Mouse (Mus musculus) G1E (cell line): Measurements from ENCODE around the gene Lgmn.

ENCODE experiments used
- CTCF ChIP-seq: IDR thresholded peaks from 2 replicates; pipeline ENCODE4 v1.5.1; 2012; ENCODE audit warnings: low read depth, low read length, inconsistent platforms, mixed read lengths
- GATA1 ChIP-seq: IDR thresholded peaks from 2 replicates; pipeline ENCODE4 v1.6.1; 2012; ENCODE audit warnings: borderline replicate concordance, low read length, inconsistent platforms, mixed read lengths

DNA sequence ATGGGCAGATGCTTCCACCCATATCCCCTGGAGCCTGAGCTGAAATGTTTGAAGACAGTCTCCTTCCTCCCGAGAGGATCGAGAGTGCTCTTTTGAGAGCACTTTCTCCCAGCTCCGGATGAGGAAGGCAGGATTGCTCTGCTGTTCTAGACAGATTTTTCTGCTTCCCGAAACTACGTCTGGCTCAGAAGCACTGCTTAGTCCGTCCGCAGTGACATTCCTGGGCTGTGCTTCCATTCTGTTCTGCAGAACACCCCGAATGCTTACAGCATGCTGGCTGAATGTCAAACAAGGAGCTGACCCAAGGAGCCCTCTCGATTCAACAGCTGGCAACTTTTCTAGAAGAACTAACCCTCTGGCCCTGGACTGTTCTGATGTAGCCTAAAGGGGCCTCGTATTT, 10.8 kb upstream of the Lgmn start:
- no peak for TF ChIP-seq CTCF
- TF ChIP-seq GATA1 = no peak
